Mouse (Mus musculus): ENCODE measurements around the gene Kif1b.

Gene Kif1b

DNA sequence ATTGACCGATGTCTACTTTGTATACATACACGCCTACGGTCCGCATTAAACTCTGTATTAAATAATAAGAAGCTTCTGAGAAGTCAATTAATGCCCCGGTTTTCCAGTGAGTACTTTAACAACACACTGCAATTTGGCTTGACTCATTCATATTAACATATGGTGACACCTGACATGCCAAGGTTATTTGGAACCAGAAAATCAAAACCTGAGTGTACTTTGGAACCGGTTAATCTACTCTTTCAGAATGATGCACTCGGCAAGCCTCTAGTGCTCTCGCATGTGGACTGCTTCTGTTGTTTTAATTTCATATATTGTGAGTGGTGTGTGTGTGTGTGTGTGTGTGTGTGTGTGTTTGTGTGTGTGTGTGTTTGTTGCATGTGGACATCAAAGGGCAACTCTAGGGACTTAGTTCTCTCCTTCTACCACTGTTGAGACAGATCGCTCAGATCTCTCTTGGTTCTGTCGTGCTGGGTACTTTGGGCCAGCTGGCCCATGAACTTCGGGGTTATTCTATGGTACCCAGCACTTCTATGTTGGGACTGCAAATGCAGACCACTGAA is 6.9 kb upstream of the Kif1b start:
- DNase-seq (ENCODE audit: low read depth, low spot score): no peak

DNA sequence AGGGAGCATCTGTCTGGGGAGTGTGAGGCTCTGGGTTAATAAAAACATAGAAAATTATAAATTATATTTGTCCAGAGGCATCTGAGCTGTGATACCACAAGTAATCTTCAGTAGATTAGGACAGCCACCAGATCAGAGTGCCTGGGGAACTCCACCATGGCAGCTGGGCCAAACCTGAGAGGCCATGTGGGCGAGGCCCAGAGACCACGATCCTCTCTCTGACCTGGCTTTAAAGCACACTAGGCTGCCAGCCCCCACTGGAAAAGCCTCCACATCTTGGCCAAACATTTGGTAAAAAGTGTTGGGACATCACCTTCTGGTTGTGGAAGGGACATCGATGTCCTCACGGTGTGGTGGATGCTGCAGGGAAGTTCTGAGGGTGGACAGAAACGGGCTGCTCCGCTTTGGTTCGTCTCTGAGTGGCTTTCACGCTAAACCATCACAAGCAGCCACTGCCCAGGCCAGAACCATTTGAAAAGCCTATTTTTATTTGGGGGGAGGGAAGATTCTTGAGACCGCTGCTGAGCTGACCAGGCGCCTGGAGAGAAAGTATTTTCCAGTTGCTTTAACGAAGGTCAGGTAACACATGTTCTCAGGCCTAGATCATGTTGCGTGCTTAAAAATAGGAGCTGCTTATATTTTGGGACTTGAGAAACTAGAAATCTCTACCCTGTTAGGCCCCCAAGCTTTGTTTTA is 6.2 kb upstream of the Kif1b start:
- no peak for DNase-seq (ENCODE audit: low read depth, low spot score)

DNA sequence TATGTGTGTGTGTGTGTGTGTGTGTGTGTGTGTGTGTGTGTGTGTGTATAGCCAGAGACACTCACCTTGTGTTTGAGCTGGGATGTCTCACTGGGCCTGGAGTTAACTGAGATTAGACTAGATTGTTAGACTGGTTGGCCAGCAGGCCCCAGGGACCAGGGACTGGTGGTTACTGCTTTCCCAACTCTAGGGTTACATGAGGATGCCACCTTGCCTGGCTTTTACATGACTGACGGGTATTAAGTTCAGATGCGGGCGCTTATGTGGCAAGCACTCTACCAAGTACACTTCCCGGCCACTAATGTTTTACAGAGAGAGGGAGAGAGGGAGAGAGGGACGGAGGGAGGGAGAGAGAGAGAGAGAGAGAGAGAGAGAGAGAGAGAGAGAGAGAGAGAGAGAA is 4.5 kb upstream of the Kif1b start:
- no peak for DNase-seq (ENCODE audit: low read depth, low spot score)

DNA sequence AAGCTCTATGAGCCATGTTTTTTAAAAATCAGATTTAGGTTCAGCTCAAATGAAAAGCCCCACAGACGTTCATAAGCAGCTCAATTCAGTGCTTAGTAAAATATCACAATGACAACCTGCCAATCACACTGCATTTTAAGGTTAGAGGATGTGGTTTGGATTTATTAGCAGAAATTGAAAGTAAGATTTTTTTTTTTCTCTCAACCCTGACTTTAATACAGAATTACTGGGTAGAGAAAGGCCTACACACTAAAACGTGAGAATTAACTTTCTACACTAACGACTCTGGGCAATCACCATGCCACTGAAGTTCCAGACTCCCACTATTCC is 963 bp upstream of the Kif1b start:
- DNase-seq (ENCODE audit: low read depth, low spot score): no peak

DNA sequence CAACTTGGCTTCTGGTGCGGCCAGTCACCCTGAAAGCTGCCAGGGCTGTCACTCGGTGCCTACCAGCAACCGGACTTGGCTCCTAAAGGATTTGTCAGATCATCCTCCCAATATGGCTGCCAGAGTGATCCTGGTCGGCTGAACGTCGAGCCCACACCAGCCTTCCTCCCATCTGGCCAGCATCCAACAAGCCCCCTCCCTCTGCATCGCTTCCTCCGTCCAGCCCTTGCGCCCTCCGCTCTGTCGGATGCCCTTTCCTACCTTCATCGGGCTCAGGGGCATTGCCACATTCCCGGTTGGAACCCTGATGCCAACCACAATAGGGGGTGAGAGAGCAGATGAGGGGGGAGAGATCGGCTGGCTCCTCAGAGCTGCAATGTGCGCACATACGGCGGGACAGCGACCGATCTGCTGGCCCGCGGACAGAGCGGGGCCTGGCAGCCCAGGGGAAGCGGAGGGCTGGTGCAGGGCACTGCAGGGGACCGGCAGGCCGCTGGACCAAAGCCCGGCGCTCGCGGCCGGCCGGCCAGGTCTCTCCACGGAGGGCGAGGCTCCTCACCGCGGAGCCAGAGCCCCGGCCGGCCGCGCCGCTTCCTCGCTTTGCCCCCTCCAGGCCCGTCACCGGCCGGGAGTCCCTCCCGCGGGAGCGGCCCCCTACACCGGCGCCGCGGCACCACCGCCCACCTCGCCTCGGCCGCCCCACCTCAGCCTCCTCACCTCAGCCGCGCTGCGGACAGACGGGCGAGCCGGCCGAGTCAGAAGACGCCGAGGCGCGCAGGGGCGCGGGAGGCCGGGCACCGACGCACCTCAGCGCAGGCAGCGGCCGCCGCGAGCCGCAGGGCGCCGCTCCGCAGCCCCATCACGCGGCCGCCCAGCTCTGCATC is 539 bp downstream of the Kif1b start:
- DNase-seq (ENCODE audit: low read depth, low spot score): peak; percentile 79

DNA sequence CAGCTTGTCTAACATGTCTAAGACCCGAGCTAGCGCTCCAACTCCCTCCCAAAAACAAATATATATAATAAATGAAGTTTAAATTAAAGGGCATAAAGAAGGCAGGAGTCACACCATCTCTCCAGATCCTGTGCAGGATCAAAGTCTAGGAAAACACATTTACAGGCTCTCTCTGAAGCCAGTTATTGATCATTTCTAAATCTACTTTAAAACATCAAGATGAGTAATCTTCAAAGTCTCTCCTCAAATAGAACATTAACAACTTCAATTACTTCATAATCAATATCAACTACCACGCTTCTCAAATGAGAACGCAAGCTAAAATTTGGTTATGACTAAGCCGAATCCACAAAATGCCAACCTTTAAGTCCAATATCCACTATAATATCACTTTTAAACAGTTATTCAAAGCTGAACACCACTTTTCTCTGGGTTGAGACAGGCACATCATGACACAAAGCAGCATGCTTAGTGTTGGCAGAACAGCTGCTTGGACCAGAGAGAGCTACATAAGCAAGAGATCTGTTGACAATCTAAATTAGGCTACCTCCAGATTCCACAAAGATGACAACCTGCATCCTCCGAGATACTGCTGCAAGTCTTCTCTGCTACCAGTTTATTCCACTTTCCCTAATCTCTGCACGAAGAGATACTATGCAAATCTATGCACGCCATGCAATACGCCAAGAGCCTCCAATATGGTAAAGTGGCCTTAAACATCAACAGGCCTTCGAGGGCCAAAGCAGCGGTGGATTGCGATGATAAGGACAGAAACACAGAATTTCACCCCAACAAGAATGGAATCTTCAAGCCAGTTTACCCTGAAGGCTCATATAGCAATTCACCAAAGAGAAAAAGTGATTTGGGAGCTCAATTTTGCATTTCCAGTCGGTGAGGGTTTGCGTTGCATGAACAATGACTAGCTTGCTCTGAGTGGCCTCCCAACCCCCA is 1.5 kb downstream of the Kif1b start:
- DNase-seq (ENCODE audit: low read depth, low spot score): no peak

DNA sequence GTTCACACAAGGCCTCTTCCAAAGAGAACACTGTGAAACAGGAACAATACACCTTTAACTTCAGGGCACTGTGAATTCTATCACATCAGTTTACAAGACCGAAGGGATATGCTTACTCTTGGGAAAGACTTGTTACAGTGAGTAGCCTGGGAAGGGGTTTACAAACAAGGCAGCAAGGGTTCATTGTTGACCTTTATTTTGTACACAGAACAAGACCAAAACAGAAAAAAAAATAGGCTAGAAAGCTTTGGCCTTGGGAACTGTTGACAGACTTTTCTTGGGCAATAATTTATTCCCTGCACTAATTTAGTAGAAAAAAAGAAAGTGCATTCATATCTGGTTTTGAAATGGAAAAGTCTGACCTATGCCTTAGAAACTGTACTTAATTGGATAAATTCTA is 3.0 kb downstream of the Kif1b start:
- no peak for DNase-seq (ENCODE audit: low read depth, low spot score)

DNA sequence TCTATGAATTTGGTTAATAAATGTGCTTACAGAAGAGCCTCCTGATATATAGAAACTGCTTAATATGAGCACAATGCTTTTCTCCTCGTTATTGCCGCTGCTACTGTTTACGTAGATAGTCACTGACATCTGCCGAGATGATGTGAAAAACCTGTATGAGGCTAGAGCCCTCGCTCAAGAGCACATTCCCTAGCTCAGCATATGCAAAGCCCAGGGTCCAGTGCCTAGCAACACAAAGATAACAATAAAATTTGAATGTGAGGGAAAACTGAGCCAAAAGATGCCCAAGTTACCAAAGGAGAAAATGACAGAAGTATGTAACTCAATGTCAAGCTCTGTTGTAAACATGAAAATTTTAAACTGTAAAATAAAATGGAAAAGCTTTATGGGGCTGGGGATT is 4.0 kb downstream of the Kif1b start:
- no peak for DNase-seq (ENCODE audit: low read depth, low spot score)

DNA sequence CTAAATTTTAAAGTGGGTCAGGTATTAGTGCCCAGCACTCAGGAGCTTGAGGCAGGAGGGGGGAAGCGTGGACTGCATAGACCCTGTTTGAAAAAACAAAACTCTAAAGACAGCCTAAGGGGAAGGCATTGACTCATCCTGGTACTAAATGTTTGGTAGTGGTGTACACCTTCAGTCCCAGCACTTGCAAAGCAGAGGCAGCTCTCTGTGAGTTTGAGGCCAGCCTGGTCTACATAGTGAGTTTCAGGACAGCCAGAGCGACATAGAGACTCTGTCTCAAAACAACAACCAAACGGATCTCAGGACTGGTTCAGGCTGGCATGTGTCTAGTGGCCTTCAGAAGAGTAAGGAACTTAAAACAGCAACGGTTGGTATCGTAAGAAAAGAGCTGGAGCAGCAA is 4.7 kb downstream of the Kif1b start:
- DNase-seq (ENCODE audit: low read depth, low spot score): no peak

DNA sequence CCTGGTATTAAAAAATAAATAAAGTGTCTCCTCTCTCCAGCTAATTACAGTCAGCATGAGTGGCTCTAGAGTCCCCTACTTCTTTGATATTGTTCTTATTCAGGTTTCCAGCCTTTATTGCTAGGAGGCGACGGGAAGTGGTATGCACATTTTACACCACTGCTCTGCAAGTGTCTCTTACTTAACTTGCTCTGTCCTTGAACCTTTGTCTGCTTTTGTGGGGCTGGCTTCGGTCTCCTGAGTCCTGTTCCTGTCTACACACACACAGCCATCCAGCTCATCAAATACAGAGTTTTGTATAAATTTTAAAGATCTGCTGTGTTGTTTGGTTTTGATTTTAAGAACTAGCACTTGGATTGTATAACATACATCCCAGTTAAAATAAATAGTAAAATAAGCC is 5.4 kb downstream of the Kif1b start:
- no peak for DNase-seq (ENCODE audit: low read depth, low spot score)

DNA sequence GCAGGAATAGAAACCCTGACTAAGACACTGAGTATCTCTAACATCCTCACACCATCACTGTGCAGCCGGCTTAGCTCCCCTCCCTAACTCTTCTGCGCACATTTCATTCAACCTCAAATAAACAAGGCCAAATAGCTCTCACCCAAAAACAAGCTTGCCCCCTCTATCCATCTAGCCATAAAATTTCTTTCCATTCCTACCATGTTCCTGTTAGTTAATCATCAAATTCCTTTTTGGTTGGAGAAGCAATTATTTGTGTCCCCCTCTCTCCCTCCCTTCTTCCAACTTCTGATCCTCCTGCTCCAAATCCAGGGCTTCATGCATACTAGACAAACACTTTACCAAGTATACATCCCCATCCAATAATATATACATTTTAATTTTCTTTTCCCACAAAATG is 11.0 kb downstream of the Kif1b start:
- no peak for DNase-seq (ENCODE audit: low read depth, low spot score)

DNA sequence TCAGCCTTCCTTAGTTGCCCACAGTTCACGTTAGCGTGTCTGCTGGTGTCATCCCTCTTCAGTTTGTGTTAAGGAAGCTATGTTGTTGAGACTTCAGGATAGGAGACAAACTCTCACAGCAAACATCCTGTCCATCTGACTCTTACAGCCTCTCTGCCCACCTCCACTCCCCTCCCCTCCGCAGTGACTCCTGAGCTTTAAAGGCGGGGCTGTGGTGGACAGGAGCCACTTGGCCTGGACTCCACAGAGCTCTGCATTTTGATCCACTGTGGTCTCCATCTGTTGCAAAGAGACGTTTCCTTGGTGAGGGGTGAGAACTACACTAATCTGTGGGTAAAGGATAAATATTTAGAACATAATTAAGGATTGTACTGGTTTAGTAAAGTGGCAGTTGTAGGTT is 14.5 kb downstream of the Kif1b start:
- no peak for DNase-seq (ENCODE audit: low read depth, low spot score)

DNA sequence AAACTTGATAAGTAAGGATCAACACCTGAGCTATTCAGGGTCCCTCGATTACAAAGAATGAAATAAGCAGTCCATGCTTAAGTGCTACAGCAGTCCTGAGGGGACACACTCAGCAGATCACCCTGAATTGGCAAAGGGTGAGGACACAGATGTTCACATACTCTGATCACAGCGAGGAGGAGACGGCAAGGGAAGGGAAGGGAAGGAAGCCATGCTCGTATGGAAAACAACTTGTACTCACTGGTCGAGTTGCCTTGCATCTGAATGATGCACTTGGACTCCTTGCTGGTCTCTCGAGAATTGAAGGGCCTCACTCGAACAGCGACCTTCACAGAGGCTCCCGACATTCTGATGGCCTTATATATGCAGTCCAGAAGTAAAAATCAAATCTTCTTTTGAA is 16.4 kb downstream of the Kif1b start:
- DNase-seq (ENCODE audit: low read depth, low spot score): no peak

DNA sequence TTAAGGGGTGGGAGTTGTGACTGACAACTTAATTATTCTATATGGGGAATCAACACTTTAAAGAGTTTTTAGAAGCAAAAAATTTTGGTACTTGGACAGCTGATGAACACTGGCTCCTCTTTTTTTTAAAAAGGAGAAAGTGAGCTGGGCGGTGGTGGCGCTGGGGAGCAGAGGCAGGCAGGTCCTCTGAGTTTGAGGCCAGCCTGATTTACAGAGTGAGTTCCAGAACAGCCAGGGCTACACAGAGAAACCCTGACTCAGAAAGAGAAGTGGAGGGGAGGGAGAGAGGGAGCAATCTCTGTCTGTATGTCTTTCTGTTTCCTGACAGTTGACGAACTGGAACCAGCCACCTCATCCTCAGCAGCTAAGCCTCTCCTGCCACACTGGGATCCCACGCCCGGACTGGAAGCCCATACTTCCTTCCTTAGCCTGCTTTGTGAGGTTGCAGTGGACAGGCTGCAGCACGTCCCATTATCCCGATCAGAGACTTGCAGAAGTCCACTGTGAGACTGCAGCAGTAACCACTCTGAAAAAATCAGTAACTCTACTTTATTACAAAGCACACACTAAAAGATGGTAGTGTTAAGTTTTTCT is 17.2 kb downstream of the Kif1b start:
- no peak for DNase-seq (ENCODE audit: low read depth, low spot score)

DNA sequence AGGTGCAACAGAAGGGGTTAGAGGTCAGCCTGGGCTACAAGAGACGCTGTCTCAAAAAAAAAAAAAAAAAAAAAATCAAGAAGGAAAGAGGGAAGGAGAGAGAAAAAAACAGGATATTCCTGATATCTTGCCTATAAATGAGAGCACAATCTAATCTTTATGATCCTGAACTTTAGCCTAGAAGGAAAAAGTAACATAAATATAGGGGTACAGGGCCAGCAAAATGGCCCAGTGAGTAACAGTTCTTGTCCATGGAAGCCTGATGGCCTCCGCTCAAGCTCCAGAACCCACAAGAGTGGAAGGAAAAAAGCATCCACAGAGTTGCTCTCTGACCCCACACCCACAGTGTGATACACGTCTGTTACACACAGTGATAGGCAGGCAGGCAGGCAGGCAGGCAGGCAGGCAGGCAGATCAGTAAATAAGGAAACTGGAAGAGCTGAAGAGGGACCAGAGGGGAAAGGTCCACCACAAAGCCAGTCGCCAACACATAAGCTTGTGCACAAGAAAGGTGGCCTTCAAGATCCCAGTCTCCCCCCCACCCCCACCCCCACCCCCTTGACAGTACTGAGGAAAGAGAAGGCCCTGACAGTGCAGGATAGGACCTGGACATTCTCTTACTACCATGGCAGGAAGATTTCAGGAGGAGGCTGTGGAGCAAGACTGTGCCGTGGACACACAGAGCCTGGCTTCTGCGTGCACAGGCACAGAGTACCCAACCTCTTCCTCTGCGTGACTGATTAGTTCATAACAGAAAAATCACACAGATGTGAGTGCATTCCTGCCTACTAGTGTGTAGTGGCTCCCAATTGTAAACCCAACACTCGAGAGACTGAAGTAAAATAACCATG is 21.0 kb downstream of the Kif1b start:
- no peak for DNase-seq (ENCODE audit: low read depth, low spot score)

DNA sequence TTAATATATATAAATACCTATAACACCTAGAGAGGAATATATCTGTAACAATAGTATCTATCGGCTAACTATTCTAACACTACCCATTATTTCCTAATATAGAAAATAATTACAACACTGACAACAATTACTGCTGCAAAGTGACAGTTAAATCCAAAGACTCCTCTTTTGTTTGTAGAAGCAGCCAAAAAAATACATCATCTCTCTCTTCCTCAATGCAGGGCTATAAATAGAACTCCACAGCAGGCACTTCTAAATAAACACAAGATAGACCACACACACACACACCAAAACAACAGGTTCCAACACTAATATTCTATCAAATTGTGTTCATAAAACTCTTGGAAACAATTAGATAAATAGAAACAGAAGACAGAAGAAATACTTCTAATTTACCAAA is 21.8 kb downstream of the Kif1b start:
- DNase-seq (ENCODE audit: low read depth, low spot score): no peak

DNA sequence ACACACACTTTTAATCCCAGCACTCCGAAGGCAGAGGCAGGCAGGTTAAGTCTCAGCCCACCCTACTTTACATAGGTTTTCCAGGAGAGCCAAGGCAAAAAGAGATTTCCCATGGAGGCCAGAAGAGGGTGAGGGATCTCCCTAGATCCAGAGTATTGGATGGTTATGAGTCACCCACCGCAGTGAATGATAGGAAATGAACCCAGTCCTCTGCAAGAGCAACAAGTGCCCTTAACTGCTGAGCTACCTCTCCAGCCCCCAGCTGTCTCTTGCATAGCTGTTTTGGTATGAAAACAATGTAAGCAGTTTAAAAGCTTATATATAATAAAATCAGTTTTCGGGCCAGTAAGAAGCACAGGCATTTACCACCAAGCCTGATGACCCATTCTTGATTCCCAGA is 24.5 kb downstream of the Kif1b start:
- peak; percentile 70 for DNase-seq (ENCODE audit: low read depth, low spot score)

DNA sequence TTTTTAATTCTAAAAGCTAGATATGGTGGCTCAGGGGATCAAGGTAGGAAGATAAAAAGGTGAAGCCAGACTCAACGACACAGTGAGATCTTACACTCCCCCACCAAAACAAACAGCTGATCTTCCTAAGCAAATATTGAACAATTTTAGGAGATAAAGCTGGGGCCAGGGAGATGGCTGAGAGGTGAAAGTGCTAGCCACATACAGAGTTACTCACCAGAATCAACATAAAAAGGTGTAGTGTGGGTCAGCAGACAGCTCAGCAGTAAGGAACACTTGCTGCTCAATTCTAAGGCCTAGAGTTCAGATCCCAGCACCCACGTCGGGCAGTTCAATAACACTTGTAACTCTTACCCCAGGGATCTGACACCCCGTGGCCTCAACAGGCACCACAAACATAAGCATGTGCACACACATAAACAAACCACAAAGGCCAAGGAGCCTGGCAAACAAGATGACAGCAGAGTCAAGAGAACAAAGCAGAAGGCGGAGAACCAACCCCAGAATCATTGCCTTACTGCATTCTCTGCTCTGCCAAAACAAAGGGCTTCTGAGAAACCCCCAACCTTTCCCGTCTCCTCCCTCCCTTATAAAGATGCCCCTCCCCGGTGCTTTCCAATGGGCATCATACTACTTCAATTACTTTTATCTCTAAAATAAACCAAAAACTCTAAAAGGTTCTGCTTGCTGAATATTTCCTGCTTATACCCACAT is 25.3 kb downstream of the Kif1b start:
- DNase-seq (ENCODE audit: low read depth, low spot score): no peak

DNA sequence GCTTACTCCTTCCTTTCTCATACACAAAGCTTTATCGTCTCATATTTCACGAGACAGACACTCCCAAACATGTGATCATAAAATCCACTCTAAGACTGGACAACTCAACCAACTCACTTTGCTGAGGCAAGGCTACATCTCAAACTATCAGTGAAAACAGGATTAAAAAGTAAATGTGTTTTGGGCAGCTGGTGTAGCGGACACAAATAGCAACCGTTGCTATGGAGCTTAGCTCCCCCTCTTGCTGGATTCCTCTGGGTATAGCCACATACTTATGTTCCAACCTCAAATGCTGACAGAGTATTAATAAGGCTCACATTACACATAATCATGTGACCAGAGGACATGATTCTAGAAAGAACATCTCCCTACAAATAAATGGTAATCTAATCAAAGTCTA is 29.9 kb downstream of the Kif1b start:
- DNase-seq (ENCODE audit: low read depth, low spot score): peak; percentile 91

DNA sequence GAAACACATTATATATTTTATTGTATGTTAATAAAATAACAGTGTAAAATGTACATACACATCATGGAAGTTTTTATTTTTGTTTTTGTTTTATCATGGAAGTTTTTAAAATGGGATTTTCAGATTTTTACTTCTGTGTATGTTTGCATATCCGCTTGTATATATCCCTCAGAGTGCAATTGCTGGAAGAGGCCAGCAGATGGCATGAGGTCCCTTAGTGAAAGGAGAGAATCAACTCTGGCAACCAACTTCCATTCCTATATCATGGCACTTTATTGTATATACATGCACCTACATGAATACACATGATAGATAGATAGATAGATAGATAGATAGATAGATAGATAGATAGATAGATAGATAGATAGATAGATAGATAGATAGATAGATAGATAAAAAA is 34.4 kb downstream of the Kif1b start:
- peak; percentile 56 for DNase-seq (ENCODE audit: low read depth, low spot score)
